Mouse (Mus musculus) small intestine, adult 2 months (tissue): ENCODE results near the gene Tmem56.

Experiments used
- CTCF ChIP-seq: fragments of 200-500 bp; IDR thresholded peaks from 2 replicates; pipeline ENCODE4 v1.5.1; 2012; ENCODE audit warnings: low read depth, mild to moderate bottlenecking, control low read depth, inconsistent platforms, low read length, moderate library complexity, mixed read lengths; ENCODE audit not compliant: insufficient replicate concordance, insufficient read length; ENCODE audit errors: extremely low read depth
- POLR2A ChIP-seq: fragments of 200-500 bp; IDR thresholded peaks from 2 replicates; pipeline ENCODE4 v1.6.1; 2012; ENCODE audit warnings: low read depth, mild to moderate bottlenecking, control low read depth, inconsistent platforms, low read length, moderate library complexity

- no peak for TF ChIP-seq POLR2A
- no peak for TF ChIP-seq CTCF
These were observed 112.3 kb downstream of the Tmem56 start for GRCm38 (mm10) chr3:121170631-121171030.
